Mouse (Mus musculus) lung, embryonic 14.5 days (tissue): ENCODE measurements at regions not wholly inside any gene's neighbourhood (a gene's known extent, or its start where the extent isn't known, plus 50 kb on each side); places are given as distances from the start of the nearest gene placed in this dataset.
A peak's percentile ranks its signal among the peaks of the same experiment; 100 is the strongest.

Experiments used
- ATAC-seq: fragments of 200-750 bp; cut with Nextera tagmentation; 2 replicates; pipeline ENCODE4 v1.8.0; 2017; ENCODE audit warnings: mild to moderate bottlenecking, moderate TSS enrichment, moderate library complexity; ENCODE audit not compliant: insufficient read depth
- DNase-seq: peaks from one replicate; pipeline ENCODE4 v3.0.0-alpha.2; 2015
- H3K27ac ChIP-seq: fragments of 300-500 bp; sonication (generic); 2 replicates; pipeline ENCODE4 v1.5.1; 2014; ENCODE audit warnings: low read depth, mild to moderate bottlenecking, moderate library complexity
- H3K27me3 ChIP-seq: fragments of 300-500 bp; sonication (generic); 2 replicates; pipeline ENCODE4 v1.6.1; 2014; ENCODE audit warnings: low read length, control low read depth; ENCODE audit not compliant: insufficient read depth
- H3K36me3 ChIP-seq: fragments of 300-500 bp; sonication (generic); 2 replicates; pipeline ENCODE4 v1.6.1; 2014; ENCODE audit warnings: control low read depth; ENCODE audit not compliant: insufficient read depth
- H3K4me1 ChIP-seq: fragments of 300-500 bp; sonication (generic); 2 replicates; pipeline ENCODE4 v1.6.1; 2014; ENCODE audit warnings: antibody characterized with exemption, control low read depth; ENCODE audit not compliant: insufficient read depth
- H3K4me2 ChIP-seq: fragments of 300-500 bp; sonication (generic); 2 replicates; pipeline ENCODE4 v1.6.1; 2014; ENCODE audit warnings: mild to moderate bottlenecking
- H3K4me3 ChIP-seq: fragments of 300-500 bp; sonication (generic); 2 replicates; pipeline ENCODE4 v1.5.1; 2014; ENCODE audit warnings: low read depth, low read length
- H3K9ac ChIP-seq: fragments of 300-500 bp; sonication (generic); 2 replicates; pipeline ENCODE4 v1.6.1; 2014
- H3K9me3 ChIP-seq: fragments of 300-500 bp; sonication (generic); 2 replicates; pipeline ENCODE4 v1.6.1; 2016; ENCODE audit warnings: low read depth, low read length, control low read depth
- CTCF ChIP-seq: IDR thresholded peaks from 2 replicates; pipeline ENCODE4 v1.5.1; 2016; ENCODE audit warnings: antibody characterized with exemption, low read depth
- WGBS: fragments of 180-500 bp; shearing (Covaris S2); extraction: QIAGEN DNeasy Blood & Tissue Kit; methylation state at CpG from one replicate; pipeline ENCODE4 v1.1.7; 2014; 5-methylcytosine and 5-hydroxymethylcytosine counted together

DNA sequence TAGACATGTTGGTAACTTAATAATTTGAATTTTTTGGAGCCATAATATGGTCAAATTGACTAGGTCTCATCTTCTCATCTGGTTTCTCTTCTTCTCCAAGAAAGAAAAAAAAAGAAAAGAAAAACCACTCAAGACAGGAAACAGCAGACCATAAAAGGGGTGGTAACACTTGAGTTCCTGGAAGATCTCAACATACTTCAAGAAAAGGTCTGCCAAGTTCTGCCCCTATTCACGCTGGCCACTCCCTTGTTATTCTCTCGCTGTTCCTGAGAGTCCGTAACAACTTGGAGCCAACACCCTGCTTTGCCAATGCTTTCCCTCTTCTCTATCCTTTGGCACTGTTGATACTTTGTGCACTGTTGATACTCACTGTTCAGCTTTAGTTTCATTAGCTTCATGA, 81.2 kb downstream of the Fasl start:
- Histone ChIP-seq H3K4me2 (no peak overlapping the region), H3K4me3 (no peak overlapping the region), H3K9ac (no peak overlapping the region), H3K36me3 (no peaks in the 10 kb centered on the region), H3K4me1 (no peaks in the 10 kb centered on the region), H3K9me3 (no peaks in the 10 kb centered on the region), H3K27ac (no peak overlapping the region), H3K27me3 (no peaks in the 10 kb centered on the region)
- ATAC-seq (no peak), DNase-seq (no peak)
- no peak for TF ChIP-seq CTCF
- WGBS = 74% methylated on average over 3 of the region's 3 CpGs

DNA sequence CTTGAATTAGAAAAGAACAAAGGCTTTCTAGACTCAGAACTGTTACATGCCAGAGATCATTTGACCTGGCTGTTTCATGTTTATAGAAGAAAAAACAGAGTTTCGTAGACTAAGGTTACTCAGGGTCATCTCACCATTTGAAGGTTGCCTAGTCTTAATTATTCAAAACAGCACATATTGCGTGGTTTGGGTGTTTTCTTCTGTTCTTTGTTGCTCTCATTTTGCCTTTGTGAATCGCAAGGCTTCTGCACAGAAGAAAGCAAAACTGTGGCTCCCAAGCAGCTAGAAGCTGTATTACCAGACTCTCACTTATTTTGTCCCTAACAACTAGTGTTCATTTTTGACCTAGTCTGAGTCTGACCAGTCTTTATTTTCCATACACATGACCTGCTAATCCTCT, 83.3 kb downstream of the Fasl start:
- no peak for TF ChIP-seq CTCF
- ATAC-seq (no peak), DNase-seq (no peak)
- WGBS = 76% methylated on average over 3 of the region's 3 CpGs
- Histone ChIP-seq H3K27ac (no peak overlapping the region), H3K9me3 (no peaks in the 10 kb centered on the region), H3K27me3 (no peaks in the 10 kb centered on the region), H3K4me1 (no peaks in the 10 kb centered on the region), H3K4me3 (no peak overlapping the region), H3K9ac (no peak overlapping the region), H3K4me2 (no peak overlapping the region), H3K36me3 (no peaks in the 10 kb centered on the region)

GRCm38 (mm10) chr1:161704527-161704926, 83.8 kb downstream of the Fasl start:
- H3K9ac ChIP-seq = no peak overlapping the region
- no peaks in the 10 kb centered on the region for H3K36me3 ChIP-seq
- no peak overlapping the region for H3K27ac ChIP-seq
- ATAC-seq (no peak), DNase-seq (no peak)
- H3K4me3 ChIP-seq = no peak overlapping the region
- WGBS = 45% methylated on average over 3 of the region's 3 CpGs
- H3K27me3 ChIP-seq = no peaks in the 10 kb centered on the region
- H3K9me3 ChIP-seq = no peaks in the 10 kb centered on the region
- no peak overlapping the region for H3K4me2 ChIP-seq
- H3K4me1 ChIP-seq = no peaks in the 10 kb centered on the region
- TF ChIP-seq CTCF = no peak

DNA sequence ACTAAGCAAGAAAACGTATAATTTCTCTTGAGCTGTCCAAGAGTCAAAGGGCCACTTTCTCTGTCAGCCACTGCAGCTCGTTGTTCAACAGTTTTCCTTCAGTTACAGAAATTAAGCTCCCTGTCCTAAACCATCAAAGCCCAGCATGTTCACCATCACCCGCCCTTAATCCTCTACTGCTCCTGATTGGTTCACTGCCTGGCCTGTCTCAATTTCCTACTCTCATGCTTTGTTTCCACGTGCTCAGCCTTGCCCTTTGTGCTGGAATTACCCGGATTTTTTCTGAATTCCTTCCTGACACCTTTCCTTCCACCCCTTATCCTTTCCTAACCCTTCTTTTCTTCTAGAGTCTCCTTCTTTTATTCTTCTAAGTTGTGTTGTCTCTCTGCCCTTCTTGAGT, 92.4 kb downstream of the Fasl start:
- WGBS = 42% methylated on average over 5 of the region's 5 CpGs
- Histone ChIP-seq H3K36me3 (no peaks in the 10 kb centered on the region), H3K27me3 (no peaks in the 10 kb centered on the region), H3K9ac (no peak overlapping the region), H3K4me3 (no peak overlapping the region), H3K27ac (no peak overlapping the region), H3K4me2 (no peak overlapping the region), H3K9me3 (no peaks in the 10 kb centered on the region), H3K4me1 (no peaks in the 10 kb centered on the region)
- no peak for TF ChIP-seq CTCF
- DNase-seq (no peak), ATAC-seq (no peak)

DNA sequence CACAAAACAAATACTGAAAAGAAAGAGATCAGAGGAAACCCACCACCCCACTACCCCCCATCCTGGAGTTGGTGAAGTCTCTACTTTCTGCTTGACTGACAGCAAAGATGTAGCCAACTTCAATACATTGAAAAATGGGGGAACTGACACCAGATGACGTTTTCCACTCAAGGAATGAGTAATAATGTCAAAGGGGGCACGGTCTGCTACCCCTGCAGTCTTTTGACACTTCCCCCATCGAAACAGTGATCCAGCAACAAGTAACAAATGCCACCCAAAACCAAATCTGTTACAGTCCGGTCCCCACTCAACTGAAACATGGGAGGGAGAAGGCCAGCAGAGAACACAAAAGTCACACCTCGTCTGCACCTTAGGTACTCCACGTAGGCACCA, 94.5 kb downstream of the Fasl start:
- Histone ChIP-seq H3K36me3 (no peaks in the 10 kb centered on the region), H3K27me3 (no peaks in the 10 kb centered on the region), H3K9ac (no peak overlapping the region), H3K4me3 (no peak overlapping the region), H3K9me3 (no peaks in the 10 kb centered on the region), H3K27ac (no peak overlapping the region), H3K4me2 (no peak overlapping the region), H3K4me1 (no peaks in the 10 kb centered on the region)
- 56% methylated on average over 6 of the region's 6 CpGs for WGBS
- no peak for ATAC-seq
- TF ChIP-seq CTCF = no peak
- DNase-seq = no peak

GRCm38 (mm10) chr1:161692836-161693767, 95.2 kb downstream of the Fasl start:
- no peak for DNase-seq
- no peak overlapping the region for H3K27ac ChIP-seq
- H3K4me1 ChIP-seq = no peaks in the 10 kb centered on the region
- 66% methylated on average over 14 of the region's 14 CpGs for WGBS
- H3K4me3 ChIP-seq = no peak overlapping the region
- no peak overlapping the region for H3K9ac ChIP-seq
- no peaks in the 10 kb centered on the region for H3K9me3 ChIP-seq
- no peak for TF ChIP-seq CTCF
- no peak overlapping the region for H3K4me2 ChIP-seq
- no peaks in the 10 kb centered on the region for H3K36me3 ChIP-seq
- no peak for ATAC-seq
- no peaks in the 10 kb centered on the region for H3K27me3 ChIP-seq

DNA sequence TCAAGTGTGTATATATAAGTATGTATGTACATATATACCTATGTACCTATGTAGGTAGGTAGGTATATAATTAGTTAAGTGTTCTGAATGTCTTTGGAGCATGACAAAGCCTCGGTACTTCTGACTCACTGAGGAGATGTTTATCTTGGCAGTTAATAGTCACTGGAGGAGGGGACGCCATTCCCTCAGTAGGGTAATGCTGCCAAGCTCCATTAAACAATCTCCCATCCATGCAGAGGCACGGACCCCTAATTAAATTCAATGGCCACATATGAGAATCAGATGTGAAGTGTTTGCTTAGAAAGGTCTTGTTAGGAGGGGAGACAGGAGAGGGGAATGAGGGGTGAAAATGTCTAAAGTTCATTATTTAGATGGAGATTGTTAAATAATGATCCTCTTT, 99.3 kb downstream of the Fasl start:
- no peaks in the 10 kb centered on the region for H3K9me3 ChIP-seq
- H3K4me3 ChIP-seq = no peak overlapping the region
- no peak overlapping the region for H3K27ac ChIP-seq
- no peak for TF ChIP-seq CTCF
- no peak overlapping the region for H3K9ac ChIP-seq
- no peaks in the 10 kb centered on the region for H3K27me3 ChIP-seq
- DNase-seq (peak; percentile 16), ATAC-seq (no peak)
- H3K4me2 ChIP-seq = no peak overlapping the region
- H3K4me1 ChIP-seq = no peaks in the 10 kb centered on the region
- H3K36me3 ChIP-seq = no peaks in the 10 kb centered on the region
- 13% methylated on average over 3 of the region's 3 CpGs for WGBS
